8 mouse cellular contexts compared by ENCODE assay signal in genomic region chr2:85088716-85089646, GRCm38 (mm10). TPM values are rescaled to one million over a fixed set of nuclear protein-coding genes. Genes with fewer than 3 reads are reported as not detected.
DNase-seq lines count a peak whose midpoint lies in the region; ATAC-seq and TF ChIP-seq lines count a peak whose summit lies in the region.

No protein-coding gene starts in this region.

- H3K27ac ChIP-seq in forebrain, embryonic 12.5 days, result no peak overlapping the region
- no peak overlapping the region for H3K27ac ChIP-seq in intestine, embryonic 16.5 days (ENCODE audit: low read length)
- no peak overlapping the region for H3K27ac ChIP-seq in midbrain, postnatal 0 days (ENCODE audit: low read depth, low read length)

- peak; percentile 34 for DNase-seq in kidney, adult 18-20 months
- DNase-seq in kidney, adult 11 months, result no peak
- DNase-seq in midbrain, postnatal 0 days (ENCODE audit: low spot score), result peak; percentile 45
- DNase-seq in layer of hippocampus, postnatal 25 days (ENCODE audit: extremely low spot score in 1 of 2, low spot score in 1 of 2), result no peak
- no peak for DNase-seq in left cerebral cortex, postnatal 14 days (ENCODE audit: low spot score in 2 of 2)

- peak; percentile 51; the same call in 1 of the 2 replicates for ATAC-seq in forebrain, embryonic 12.5 days (ENCODE audit: low FRiP score)
- ATAC-seq in intestine, embryonic 16.5 days, result peak; percentile 55
- no peak for ATAC-seq in midbrain, postnatal 0 days (ENCODE audit: low FRiP score)
- no peak; the same call in 1 of the 2 replicates for ATAC-seq in frontal cortex, adult (ENCODE audit: low TSS enrichment)

- 42% methylated on average over 11 of the region's 11 CpGs for WGBS in forebrain, embryonic 12.5 days
- WGBS in intestine, embryonic 16.5 days, result 58% methylated on average over 11 of the region's 11 CpGs
- 41% methylated on average over 11 of the region's 11 CpGs for WGBS in midbrain, postnatal 0 days

- no peak overlapping the region for H3K9ac ChIP-seq in forebrain, embryonic 12.5 days
- H3K9ac ChIP-seq in intestine, embryonic 16.5 days (ENCODE audit: low read depth, low read length), result no peak overlapping the region
- H3K9ac ChIP-seq in midbrain, postnatal 0 days (replicated peaks; ENCODE audit: low read length, poor library complexity, severe bottlenecking), result no peak overlapping the region

- no peak for TF ChIP-seq CTCF in midbrain, postnatal 0 days (IDR thresholded peaks at IDR 0.05)

- H3K4me2 ChIP-seq in forebrain, embryonic 12.5 days, result no peak overlapping the region
- no peak overlapping the region for H3K4me2 ChIP-seq in intestine, embryonic 16.5 days (ENCODE audit: low read depth, low read length)
- no peak overlapping the region for H3K4me2 ChIP-seq in midbrain, postnatal 0 days (ENCODE audit: low read depth, low read length, poor library complexity, severe bottlenecking)

- H3K9me3 ChIP-seq in forebrain, embryonic 12.5 days, result no peaks in the 10 kb centered on the region
- H3K9me3 ChIP-seq in intestine, embryonic 16.5 days (ENCODE audit: control insufficient read depth, low read length), result no peaks in the 10 kb centered on the region
- H3K9me3 ChIP-seq in midbrain, postnatal 0 days (ENCODE audit: low read length), result no peaks in the 10 kb centered on the region

- intact Hi-C loops in left cerebral cortex, postnatal 14 days (cut with DNase I), result no loop called here

- H3K27me3 ChIP-seq in forebrain, embryonic 12.5 days, result no peaks in the 10 kb centered on the region
- H3K27me3 ChIP-seq in intestine, embryonic 16.5 days (replicated peaks; ENCODE audit: control insufficient read depth, insufficient read depth, low read length), result no peaks in the 10 kb centered on the region
- H3K27me3 ChIP-seq in midbrain, postnatal 0 days (ENCODE audit: insufficient read depth, low read length), result no peaks in the 10 kb centered on the region

- no peaks in the 10 kb centered on the region for H3K36me3 ChIP-seq in forebrain, embryonic 12.5 days (replicated peaks)
- H3K36me3 ChIP-seq in intestine, embryonic 16.5 days (ENCODE audit: control insufficient read depth, insufficient read depth, low read length), result no peaks in the 10 kb centered on the region
- H3K36me3 ChIP-seq in midbrain, postnatal 0 days (ENCODE audit: insufficient read depth, low read length), result no peaks in the 10 kb centered on the region

- peaks cover 10% of the 10 kb centered on the region; the same call in 1 of the 2 replicates for H3K4me1 ChIP-seq in forebrain, embryonic 12.5 days
- H3K4me1 ChIP-seq in intestine, embryonic 16.5 days (ENCODE audit: control insufficient read depth, insufficient read depth, low read length), result peaks cover 6% of the 10 kb centered on the region; the same call in 1 of the 2 replicates
- no peaks in the 10 kb centered on the region for H3K4me1 ChIP-seq in midbrain, postnatal 0 days (ENCODE audit: insufficient read depth, low read length)

- no peak overlapping the region for H3K4me3 ChIP-seq in forebrain, embryonic 12.5 days (replicated peaks)
- no peak overlapping the region for H3K4me3 ChIP-seq in intestine, embryonic 16.5 days (ENCODE audit: low read length)
- H3K4me3 ChIP-seq in midbrain, postnatal 0 days (ENCODE audit: low read depth, low read length), result no peak overlapping the region

RNA-seq across cellular contexts. Expression of gene Tnks1bp1, which starts 41.2 kb away (rescaled TPM):
- polyA plus RNA-seq in forebrain, embryonic 12.5 days (2016; fragmentation: Nextera tagmentation; extraction: Ambion mirVana), result 38.3 and 39.7 TPM in 2 replicates
- polyA plus RNA-seq in intestine, embryonic 16.5 days (2015; fragmentation: Nextera tagmentation; extraction: Ambion mirVana), result 34.4 and 36.8 TPM in 2 replicates
- 86.8 and 102 TPM in 2 replicates for total RNA-seq in midbrain, postnatal 0 days (2014; rRNA removed)
- polyA plus RNA-seq in midbrain, postnatal 0 days (2015; fragmentation: Nextera tagmentation; extraction: Ambion mirVana), result 18.0 and 18.8 TPM in 2 replicates
- total RNA-seq in layer of hippocampus, postnatal 25 days (2021), result 100 to 1,000 TPM; 141 to 159 TPM
- 100 to 1,000 TPM in 1 of 2 experiments, 10 to 100 TPM in 1; 88.5 to 102 TPM for total RNA-seq in left cerebral cortex, postnatal 14 days (2021)

RNA-seq across cellular contexts. Expression of gene Aplnr, which starts 47.0 kb away (rescaled TPM):
- 27.7 and 28.1 TPM in 2 replicates for polyA plus RNA-seq in forebrain, embryonic 12.5 days (2016; fragmentation: Nextera tagmentation; extraction: Ambion mirVana)
- 61.8 and 62.0 TPM in 2 replicates for polyA plus RNA-seq in intestine, embryonic 16.5 days (2015; fragmentation: Nextera tagmentation; extraction: Ambion mirVana)
- total RNA-seq in midbrain, postnatal 0 days (2014; rRNA removed), result 17.4 and 22.4 TPM in 2 replicates
- 19.3 and 21.3 TPM in 2 replicates for polyA plus RNA-seq in midbrain, postnatal 0 days (2015; fragmentation: Nextera tagmentation; extraction: Ambion mirVana)
- total RNA-seq in layer of hippocampus, postnatal 25 days (2021), result 1 to 10 TPM; 1.1 to 1.4 TPM
- total RNA-seq in left cerebral cortex, postnatal 14 days (2021), result 10 to 100 TPM; 10.5 to 12.5 TPM

RNA-seq across cellular contexts. Expression of gene P2rx3, which starts 51.7 kb away (rescaled TPM):
- polyA plus RNA-seq in forebrain, embryonic 12.5 days (2016; fragmentation: Nextera tagmentation; extraction: Ambion mirVana), result 1.4 and 1.6 TPM in 2 replicates
- 1.1 and 1.3 TPM in 2 replicates for polyA plus RNA-seq in intestine, embryonic 16.5 days (2015; fragmentation: Nextera tagmentation; extraction: Ambion mirVana)
- total RNA-seq in midbrain, postnatal 0 days (2014; rRNA removed), result 0.14 and 2.7 TPM in 2 replicates
- 0.48 and 0.88 TPM in 2 replicates for polyA plus RNA-seq in midbrain, postnatal 0 days (2015; fragmentation: Nextera tagmentation; extraction: Ambion mirVana)
- 1 to 10 TPM; 1.8 to 2.5 TPM for total RNA-seq in layer of hippocampus, postnatal 25 days (2021)
- total RNA-seq in left cerebral cortex, postnatal 14 days (2021), result 1 to 10 TPM; 1.4 to 2.0 TPM

RNA-seq across cellular contexts. Expression of gene Ssrp1, which starts 51.9 kb away (rescaled TPM):
- 309 and 322 TPM in 2 replicates for polyA plus RNA-seq in forebrain, embryonic 12.5 days (2016; fragmentation: Nextera tagmentation; extraction: Ambion mirVana)
- polyA plus RNA-seq in intestine, embryonic 16.5 days (2015; fragmentation: Nextera tagmentation; extraction: Ambion mirVana), result 212 and 244 TPM in 2 replicates
- total RNA-seq in midbrain, postnatal 0 days (2014; rRNA removed), result 137 and 153 TPM in 2 replicates
- 123 TPM in 2 replicates for polyA plus RNA-seq in midbrain, postnatal 0 days (2015; fragmentation: Nextera tagmentation; extraction: Ambion mirVana)
- total RNA-seq in layer of hippocampus, postnatal 25 days (2021), result 100 to 1,000 TPM; 108 to 111 TPM
- total RNA-seq in left cerebral cortex, postnatal 14 days (2021), result 10 to 100 TPM; 88.8 to 93.6 TPM

Comparison
In these comparisons a context has a peak if more than half of its experiments do, and no peak if none do; other contexts are left out.
1. DNase-seq: peak in kidney, adult 18-20 months (single experiment) and midbrain, postnatal 0 days (single experiment); none in kidney, adult 11 months (single experiment), layer of hippocampus, postnatal 25 days (0 of 2) and left cerebral cortex, postnatal 14 days (0 of 2).
2. ATAC-seq: peak in forebrain, embryonic 12.5 days (single experiment) and intestine, embryonic 16.5 days (single experiment); none in midbrain, postnatal 0 days (single experiment) and frontal cortex, adult (single experiment).